Mouse (Mus musculus) erythroblast, embryonic 14.5 days (primary cell): ENCODE data around the gene Lmod1.

Experiments used
- GATA1 ChIP-seq: IDR thresholded peaks from 2 replicates; pipeline ENCODE4 v1.6.1; 2012; ENCODE audit warnings: low read length, inconsistent platforms, mixed read lengths
- TAL1 ChIP-seq: IDR thresholded peaks from 3 replicates; pipeline ENCODE4 v1.6.1; 2012; ENCODE audit warnings: low read length, inconsistent platforms, mixed read lengths

DNA sequence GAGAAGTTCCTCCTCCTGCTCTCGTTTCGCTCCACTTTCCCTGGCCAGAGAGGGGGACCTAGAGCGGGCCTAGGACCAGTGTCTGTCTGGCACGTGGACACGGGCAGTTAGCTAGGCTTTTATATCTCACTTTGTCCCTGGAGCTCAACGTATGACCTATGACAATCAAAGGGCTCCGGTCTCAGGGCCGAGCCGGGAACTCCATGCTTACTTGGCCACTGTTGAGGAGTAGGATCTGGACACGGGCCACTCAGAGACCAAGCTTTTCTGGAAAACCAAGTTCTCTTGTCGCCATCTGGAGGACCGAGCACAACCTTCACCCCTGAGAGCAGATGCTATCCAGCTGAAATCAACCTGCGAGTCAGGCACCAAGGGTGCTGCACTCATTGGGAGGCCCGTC is 44.4 kb downstream of the Lmod1 start:
- TF ChIP-seq GATA1 (no peak), TAL1 (no peak)
